Mouse (Mus musculus) adrenal gland, postnatal 4 days (tissue): ENCODE data around the gene Slc16a6. TPM values are rescaled to one million over a fixed set of nuclear protein-coding genes. Genes with fewer than 3 reads are reported as not detected.
"Not testable (repeated sequence)": the region's sequence is repeated elsewhere in the genome, so short reads cannot be mapped to it uniquely, and the experiment has no call there.

ENCODE experiments used
- DNase-seq, 2 experiments: peaks; one replicate each; pipeline ENCODE4 v3.0.0; 2021 to 2022; ENCODE audit warnings: low spot score in 2 of 2, mixed read lengths in 2 of 2
- long read RNA-seq, 2 experiments: library from polyadenylated mRNA; stranded (forward); transcript quantifications; one replicate each; pipeline ENCODE4 v2.0.0; 2021
- total RNA-seq, 2 experiments: library from RNA; stranded (reverse); gene quantifications; 2 replicates each; pipeline ENCODE4 v1.2.3; 2021

Slc16a6 gene
- 1 to 10 TPM; 5.7 to 9.0 TPM for total RNA-seq
- long read RNA-seq, experiment 1, partial matches to known transcripts = 0 of 1 reads
- long read RNA-seq, experiment 1, other reads (novel, unspliced or antisense) = 1 of 1 reads
- long read RNA-seq, experiment 2, full-length matches to known transcripts = 6 of 9 reads
- long read RNA-seq, experiment 2, partial matches to known transcripts = 1 of 9 reads
- long read RNA-seq, experiment 2, other reads (novel, unspliced or antisense) = 2 of 9 reads

DNA sequence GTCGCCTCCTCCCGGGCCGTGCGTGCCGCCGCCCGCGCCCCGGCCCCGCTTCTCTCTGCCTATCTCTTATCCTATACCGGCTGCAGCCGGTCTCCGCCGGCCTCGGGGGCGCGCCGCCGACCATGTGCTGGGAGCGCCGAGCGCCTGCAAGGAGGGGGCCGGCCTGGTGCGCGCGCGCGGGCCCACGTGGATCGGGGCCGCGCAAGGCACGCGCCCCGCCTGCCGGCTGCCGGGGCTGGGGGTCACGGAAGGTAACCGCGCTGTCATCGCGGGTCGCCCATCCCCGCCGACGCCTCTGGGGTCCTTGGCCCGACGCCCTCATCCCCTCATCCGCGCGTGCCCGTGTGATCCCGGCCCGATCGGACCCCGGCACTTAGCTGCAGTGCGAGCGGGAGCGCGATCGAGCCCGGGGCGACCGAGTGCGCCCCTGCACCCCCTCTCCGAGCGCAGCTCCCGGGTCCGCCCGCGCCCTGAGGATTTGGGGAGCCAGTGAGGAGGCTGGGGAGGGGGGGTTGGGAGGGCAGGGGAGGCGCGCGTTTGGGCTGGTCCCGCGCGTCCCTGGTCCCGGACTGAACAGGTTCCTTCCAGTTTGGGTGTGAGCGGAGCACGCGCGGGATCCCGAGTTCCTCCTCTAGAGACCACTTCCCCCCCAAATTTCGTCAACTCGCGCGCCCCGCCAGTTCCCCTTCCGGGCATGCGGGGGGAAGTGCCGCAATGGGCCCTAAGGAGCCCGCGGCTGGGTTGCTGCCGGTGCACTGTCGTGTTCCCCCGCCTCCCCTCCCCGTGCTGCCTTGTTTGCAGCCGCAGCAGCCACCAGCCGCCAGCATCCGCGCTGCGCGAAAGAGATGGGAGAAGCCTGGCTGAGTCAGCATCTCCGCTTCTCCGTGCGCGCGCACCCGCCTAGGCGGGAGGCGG, at the start of gene Slc16a6, which contains the start of gene Arsg:
Slc16a6 (minus strand) TSS at position 428 of the 915 bp plus-strand sequence.
Arsg (plus strand) TSS at position 204 of the 915 bp plus-strand sequence.
- peak; percentile 41 to 57 for DNase-seq

DNA sequence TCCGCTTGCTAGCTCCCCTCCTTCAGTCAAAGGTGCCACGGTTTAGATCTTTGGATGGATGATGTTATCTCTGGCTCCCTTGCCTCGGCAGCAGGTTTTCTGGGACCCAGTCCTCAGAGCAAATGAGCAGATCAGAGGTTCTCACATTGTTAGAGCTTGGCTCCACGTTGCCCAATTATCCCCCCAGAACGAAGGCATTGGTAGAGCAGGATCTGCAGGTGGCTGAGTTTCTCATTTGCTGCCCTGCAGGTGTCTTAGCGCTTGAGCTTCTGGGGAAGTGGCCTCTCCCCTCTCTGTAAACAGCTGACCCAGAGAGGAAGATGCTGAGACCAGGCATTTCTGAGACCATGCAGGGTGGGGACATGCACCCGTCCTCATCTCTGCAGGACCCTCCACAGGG, 47.6 kb upstream of the Slc16a6 start:
- no peak for DNase-seq

DNA sequence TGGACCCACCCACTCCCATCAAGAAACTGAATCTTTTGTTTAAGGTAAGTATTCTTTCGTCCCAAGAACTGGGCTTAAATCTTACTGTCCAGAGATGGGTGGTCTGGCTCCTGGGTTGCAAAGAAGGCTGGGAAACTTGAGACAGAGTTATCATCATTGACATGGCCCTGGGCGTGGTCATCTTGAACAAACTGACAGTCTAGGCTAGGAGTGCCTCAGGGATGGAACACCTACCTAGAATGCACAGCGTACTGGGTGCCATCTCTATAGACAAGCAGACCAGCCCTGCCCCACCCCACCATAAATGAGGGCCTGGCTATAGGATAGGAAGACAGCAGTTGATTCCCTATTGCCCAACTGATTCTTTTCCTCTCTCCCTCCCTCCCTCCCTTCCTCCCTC, 44.4 kb upstream of the Slc16a6 start:
- DNase-seq = no peak

- DNase-seq = no peak
Observed at GRCm38 (mm10) chr11:109517330-109517729, 43.9 kb upstream of the Slc16a6 start.

DNA sequence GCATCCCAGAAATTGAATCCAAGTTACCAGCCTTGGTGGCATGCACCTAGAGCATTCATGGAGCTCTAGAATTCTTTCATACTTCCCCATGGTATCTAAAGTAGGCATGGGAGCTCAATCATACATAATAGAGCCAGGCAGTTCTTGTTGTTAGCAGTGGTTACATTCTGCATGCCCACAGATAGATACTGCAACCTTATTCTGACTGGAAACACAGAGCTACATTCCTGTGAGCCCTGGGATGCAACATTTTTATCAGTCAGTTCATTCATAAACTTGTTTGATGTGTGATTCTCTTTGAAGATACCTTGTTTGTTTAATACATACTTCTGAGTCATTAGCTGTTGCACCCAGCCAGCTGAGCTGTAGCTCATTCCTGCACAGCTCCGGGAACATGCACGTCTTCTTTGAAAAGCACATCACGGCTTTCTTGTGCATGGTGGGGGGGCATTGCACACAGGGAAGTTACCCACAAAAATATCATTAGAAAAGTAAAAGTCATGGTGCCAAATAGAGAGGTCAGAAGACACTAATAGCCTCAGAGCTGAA, 40.7 kb upstream of the Slc16a6 start:
- no peak for DNase-seq

DNA sequence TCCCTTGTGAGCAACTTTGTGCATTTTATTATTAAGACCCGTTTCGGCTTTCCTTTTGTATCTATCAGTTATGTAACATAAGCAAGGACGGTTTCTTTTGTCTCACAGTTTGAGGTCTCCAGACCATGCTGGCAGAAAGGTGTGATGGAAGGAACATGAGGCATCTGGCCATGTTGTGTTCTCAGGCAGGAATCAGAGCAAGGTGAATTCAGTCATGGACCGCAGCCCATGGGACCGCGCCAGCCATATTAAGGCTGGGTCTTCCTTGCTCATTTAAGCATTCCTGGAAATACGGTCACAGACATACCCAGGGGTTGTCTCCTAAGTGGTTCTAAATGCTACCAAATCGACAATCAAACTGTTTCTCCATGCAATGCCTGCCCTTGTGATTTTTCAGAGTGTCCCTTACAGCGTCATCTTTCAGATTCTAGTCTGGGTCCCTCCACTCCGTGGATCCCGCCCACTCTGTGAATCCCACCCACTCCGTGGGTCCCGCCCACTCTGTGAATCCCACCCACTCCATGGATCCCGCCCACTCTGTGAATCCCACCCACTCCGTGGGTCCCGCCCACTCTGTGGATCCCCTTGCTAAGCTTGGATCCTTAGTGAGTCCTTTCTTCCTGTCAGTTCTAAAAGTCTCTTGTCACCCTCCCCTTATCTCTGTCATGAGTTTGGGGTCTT, 39.7 kb upstream of the Slc16a6 start:
- DNase-seq = no peak

DNA sequence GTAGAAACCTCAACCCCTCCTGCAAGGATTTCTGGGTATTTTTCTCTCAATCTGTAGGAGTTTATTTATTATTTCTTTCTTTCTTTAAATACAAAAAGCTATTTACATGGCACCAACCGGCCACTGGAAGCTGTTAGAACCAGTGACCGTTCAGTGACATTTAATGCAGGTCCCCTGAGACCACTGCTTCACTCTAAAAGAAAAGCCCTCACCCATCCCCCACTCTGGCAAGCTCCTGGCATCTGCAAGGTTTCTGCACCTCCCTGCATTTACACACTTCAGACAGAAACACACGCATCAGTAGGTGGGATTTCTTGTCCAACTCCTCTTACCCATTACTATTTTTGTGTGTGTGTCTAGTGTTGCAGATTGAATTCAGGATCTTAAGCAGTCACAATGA, 33.7 kb upstream of the Slc16a6 start:
- DNase-seq = no peak

DNA sequence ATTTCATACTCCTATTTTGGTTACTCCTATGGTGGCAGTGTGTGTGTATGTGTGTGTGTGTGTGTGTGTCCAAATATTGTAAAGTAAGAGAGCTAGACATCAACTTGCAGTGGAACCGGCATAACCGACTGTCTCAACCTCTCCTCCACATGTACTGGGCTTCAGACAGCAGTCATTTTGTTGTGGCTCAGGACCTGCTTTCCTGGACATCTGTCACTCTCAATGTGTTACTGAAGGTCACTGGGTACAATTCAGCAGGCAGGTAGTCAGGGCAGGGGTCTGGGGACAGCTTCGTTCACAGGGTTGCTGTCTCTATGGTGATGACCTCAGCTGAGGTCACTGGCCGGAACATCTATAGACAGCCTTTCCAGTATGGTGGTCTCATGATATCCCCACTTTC, 32.4 kb upstream of the Slc16a6 start:
- no peak for DNase-seq

GRCm38 (mm10) chr11:109504977-109505376, 31.6 kb upstream of the Slc16a6 start:
- no peak for DNase-seq

GRCm38 (mm10) chr11:109500206-109500605, 26.8 kb upstream of the Slc16a6 start:
- no peak for DNase-seq

DNA sequence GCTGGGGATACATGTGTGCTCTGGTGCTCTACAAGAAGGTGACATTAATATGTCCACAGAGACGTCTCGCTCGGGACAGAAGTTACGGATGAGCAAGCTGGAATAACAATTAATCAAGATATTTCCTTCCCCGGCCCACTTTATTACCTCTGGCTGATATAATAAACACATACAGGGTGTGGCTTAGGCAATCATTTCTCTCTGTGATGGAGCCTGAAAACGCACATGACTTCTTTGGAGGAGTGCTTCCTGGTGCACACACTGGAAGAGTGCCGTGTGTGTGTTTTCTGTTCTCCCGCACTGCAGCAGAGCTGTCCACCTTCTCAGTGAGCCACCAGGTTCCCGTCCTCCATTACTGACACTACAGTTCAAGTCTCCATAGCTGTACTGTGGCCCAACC, 24.6 kb upstream of the Slc16a6 start:
- DNase-seq = no peak

- DNase-seq = no peak
Observed at GRCm38 (mm10) chr11:109496996-109497714, 23.8 kb upstream of the Slc16a6 start.

GRCm38 (mm10) chr11:109496475-109496993, 23.1 kb upstream of the Slc16a6 start:
- DNase-seq = no peak

GRCm38 (mm10) chr11:109495771-109496474, 22.5 kb upstream of the Slc16a6 start:
- no peak for DNase-seq

DNA sequence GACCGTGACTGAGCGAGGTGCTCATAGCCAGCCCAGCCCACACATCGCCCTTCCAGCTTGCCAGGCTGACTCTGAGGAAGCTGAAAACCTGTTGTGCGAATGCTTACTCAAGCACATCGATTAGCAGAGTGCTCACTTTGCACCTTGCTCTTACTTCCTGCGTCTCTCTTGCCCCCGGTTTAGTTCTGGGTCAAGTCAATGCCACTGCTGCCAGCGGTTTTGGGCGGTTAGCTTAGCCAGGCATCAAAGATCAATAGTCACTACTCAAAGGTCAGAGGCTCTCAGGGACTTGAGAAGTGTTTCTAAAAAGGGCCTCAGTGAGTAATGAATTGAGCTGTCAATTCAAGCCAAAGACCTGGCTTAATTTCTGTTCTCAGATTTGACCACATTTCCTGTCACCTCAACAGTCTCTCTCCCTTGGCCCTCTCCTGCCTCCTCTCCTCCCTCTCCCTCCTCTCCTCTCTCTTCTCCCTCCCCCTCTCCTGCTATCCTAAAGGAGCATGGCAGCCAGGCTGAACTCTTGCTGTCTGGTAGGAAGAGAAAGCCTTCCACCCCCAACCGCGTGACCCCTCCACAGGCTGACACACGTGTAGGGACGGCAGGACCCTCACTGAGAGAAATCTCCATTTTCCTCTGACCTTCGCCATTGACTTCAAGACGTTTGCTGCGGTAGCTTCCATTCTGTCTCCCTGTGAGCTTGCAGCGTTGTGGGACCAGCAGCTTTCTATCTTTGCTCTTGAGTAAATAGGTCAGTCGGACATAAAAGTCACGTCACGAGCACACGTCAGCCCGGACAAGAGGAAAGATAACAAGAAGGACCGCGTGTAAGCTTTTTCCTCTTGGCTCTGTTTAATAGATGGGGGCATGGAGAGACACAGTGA, 21.7 kb upstream of the Slc16a6 start:
- DNase-seq = no peak

GRCm38 (mm10) chr11:109492847-109493464, 19.6 kb upstream of the Slc16a6 start:
- DNase-seq = not testable (repeated sequence)

- no peak for DNase-seq
Observed at GRCm38 (mm10) chr11:109491844-109492243, 18.4 kb upstream of the Slc16a6 start.

GRCm38 (mm10) chr11:109489763-109490162, 16.4 kb upstream of the Slc16a6 start:
- no peak for DNase-seq
